Comparison of ENCODE assay signal across 8 mouse cellular contexts in the genomic region with DNA sequence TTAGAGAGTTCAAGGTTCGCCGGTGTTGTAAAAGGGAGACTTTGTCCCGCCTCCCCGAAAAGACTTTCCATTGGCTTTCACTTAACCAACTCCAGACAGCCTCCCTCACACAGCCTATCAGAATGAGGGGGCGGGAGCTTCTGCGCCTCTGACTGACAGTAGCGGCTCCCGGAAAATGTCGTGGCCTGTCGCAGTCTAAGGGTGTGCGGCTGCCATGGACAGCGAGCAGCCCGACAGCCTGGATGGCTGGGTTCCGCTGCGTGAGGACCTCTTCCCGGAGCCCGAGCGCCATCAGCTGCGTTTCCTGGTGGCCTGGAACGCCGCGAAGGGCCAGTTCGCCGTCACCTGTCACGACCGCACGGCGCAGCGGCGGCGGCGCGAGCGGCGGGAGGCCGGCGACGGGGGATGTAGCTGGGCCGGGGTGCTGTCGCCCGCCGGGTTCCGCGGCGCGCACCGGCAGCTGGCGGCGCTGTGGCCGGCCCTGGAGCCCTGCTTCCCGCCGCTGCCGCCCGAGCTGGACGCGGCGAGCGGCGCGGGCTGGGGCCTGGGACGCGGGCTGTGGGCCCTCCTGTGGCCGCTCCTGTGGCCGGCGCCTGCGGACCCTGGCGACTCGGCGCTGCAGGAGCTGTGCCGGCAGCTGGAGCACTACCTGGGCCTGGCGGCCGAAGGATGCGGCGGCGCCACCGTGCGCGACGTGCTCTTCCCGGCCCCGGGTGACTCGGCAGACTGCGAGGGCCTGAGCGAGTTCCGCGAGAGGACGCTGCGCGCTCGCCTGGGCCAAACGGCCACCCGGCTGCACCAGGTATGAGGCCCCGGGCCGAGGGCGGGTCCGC. TPM values are rescaled to one million over a fixed set of nuclear protein-coding genes. Genes with fewer than 3 reads are reported as not detected.
DNase-seq lines count a peak whose midpoint lies in the region; ATAC-seq and TF ChIP-seq lines count a peak whose summit lies in the region.

Gene Whamm (plus strand): TSS at position 159 of the 833 bp plus-strand sequence.

- H3K9me3 ChIP-seq in embryonic facial prominence, embryonic 15.5 days (replicated peaks) = no peaks in the 10 kb centered on the region
- H3K9me3 ChIP-seq in limb, embryonic 14.5 days (ENCODE audit: control insufficient read depth, low read length) = no peaks in the 10 kb centered on the region
- no peaks in the 10 kb centered on the region for H3K9me3 ChIP-seq in midbrain, postnatal 0 days (ENCODE audit: low read length)

- H3K4me1 ChIP-seq in bone marrow, adult 2 months (ENCODE audit: control insufficient read depth, insufficient read depth, low read length) = no peaks in the 10 kb centered on the region
- peaks cover 11% of the 10 kb centered on the region for H3K4me1 ChIP-seq in embryonic facial prominence, embryonic 15.5 days
- peaks cover 5% of the 10 kb centered on the region for H3K4me1 ChIP-seq in limb, embryonic 14.5 days (ENCODE audit: control insufficient read depth, insufficient read depth, low read length)
- H3K4me1 ChIP-seq in midbrain, postnatal 0 days (ENCODE audit: insufficient read depth, low read length) = peaks cover 5% of the 10 kb centered on the region; the same call in 1 of the 2 replicates

- H3K27me3 ChIP-seq in embryonic facial prominence, embryonic 15.5 days = no peaks in the 10 kb centered on the region
- H3K27me3 ChIP-seq in limb, embryonic 14.5 days (ENCODE audit: control insufficient read depth, insufficient read depth, low read length) = no peaks in the 10 kb centered on the region
- no peaks in the 10 kb centered on the region for H3K27me3 ChIP-seq in midbrain, postnatal 0 days (ENCODE audit: insufficient read depth, low read length)

- H3K27ac ChIP-seq in bone marrow, adult 2 months (ENCODE audit: control insufficient read depth, insufficient read depth, low read depth, low read length, poor library complexity) = peak within 1 kb of the TSS; percentile 99
- peak within 1 kb of the TSS; percentile 95 for H3K27ac ChIP-seq in embryonic facial prominence, embryonic 15.5 days (replicated peaks)
- H3K27ac ChIP-seq in limb, embryonic 14.5 days (replicated peaks; ENCODE audit: low read depth, low read length) = peak within 1 kb of the TSS; percentile 83
- peak within 1 kb of the TSS; percentile 91 for H3K27ac ChIP-seq in midbrain, postnatal 0 days (ENCODE audit: low read depth, low read length)

- peak within 1 kb of the TSS; percentile 65 for H3K4me3 ChIP-seq in bone marrow, adult 2 months (replicated peaks; ENCODE audit: control insufficient read depth, low read depth, low read length)
- peak within 1 kb of the TSS; percentile 92 for H3K4me3 ChIP-seq in embryonic facial prominence, embryonic 15.5 days (replicated peaks)
- H3K4me3 ChIP-seq in limb, embryonic 14.5 days (replicated peaks; ENCODE audit: low read length) = peak within 1 kb of the TSS; percentile 81
- peak within 1 kb of the TSS; percentile 95 for H3K4me3 ChIP-seq in midbrain, postnatal 0 days (ENCODE audit: low read depth, low read length)

- peak within 1 kb of the TSS; percentile 72 for H3K9ac ChIP-seq in embryonic facial prominence, embryonic 15.5 days
- H3K9ac ChIP-seq in limb, embryonic 14.5 days (ENCODE audit: low read depth, low read length, severe bottlenecking) = peak within 1 kb of the TSS; percentile 76
- peak within 1 kb of the TSS; percentile 87 for H3K9ac ChIP-seq in midbrain, postnatal 0 days (replicated peaks; ENCODE audit: low read length, poor library complexity, severe bottlenecking)

- peak; percentile 96 for DNase-seq in 416B (ENCODE audit: low read depth)
- DNase-seq in heart, adult 8-10 months (ENCODE audit: low spot score) = peak; percentile 95
- peak; percentile 97 for DNase-seq in kidney, adult 9 months
- peak; percentile 94 for DNase-seq in limb, embryonic 14.5 days (ENCODE audit: low spot score)
- peak; percentile 97 for DNase-seq in midbrain, postnatal 0 days (ENCODE audit: low spot score)
- peak; percentile 81 to 88 for DNase-seq in spleen, postnatal 14 days (ENCODE audit: low spot score in 2 of 2)

- no peaks in the 10 kb centered on the region; the same call in 1 of the 2 replicates for H3K36me3 ChIP-seq in embryonic facial prominence, embryonic 15.5 days
- H3K36me3 ChIP-seq in limb, embryonic 14.5 days (ENCODE audit: control insufficient read depth, insufficient read depth, low read length) = peaks cover 7% of the 10 kb centered on the region
- peaks cover 8% of the 10 kb centered on the region for H3K36me3 ChIP-seq in midbrain, postnatal 0 days (ENCODE audit: insufficient read depth, low read length)

- WGBS in bone marrow, adult 2 months = under 1% methylated on average over 96 of the region's 96 CpGs
- under 1% methylated on average over 96 of the region's 96 CpGs for WGBS in embryonic facial prominence, embryonic 15.5 days
- WGBS in limb, embryonic 14.5 days = under 1% methylated on average over 87 of the region's 96 CpGs
- 1% methylated on average over 67 of the region's 96 CpGs for WGBS in midbrain, postnatal 0 days

- TF ChIP-seq POLR2A in bone marrow, adult 2 months (IDR thresholded peaks at IDR 0.05; ENCODE audit: borderline replicate concordance, control insufficient read depth, low read depth, low read length) = peak; percentile 100
- TF ChIP-seq POLR2A in limb, embryonic 14.5 days (IDR thresholded peaks at IDR 0.05; ENCODE audit: borderline replicate concordance, extremely low read depth, insufficient read depth, insufficient read length) = 0 out of 2 replicates have a peak, but pooled peaks have one; percentile 68

- no peak for TF ChIP-seq CTCF in bone marrow, adult 2 months (IDR thresholded peaks at IDR 0.05; ENCODE audit: control insufficient read depth, insufficient read depth, low read length)
- TF ChIP-seq CTCF in midbrain, postnatal 0 days (IDR thresholded peaks at IDR 0.05) = no peak; the same call in 1 of the 2 replicates

- peak within 1 kb of the TSS; percentile 60 for H3K4me2 ChIP-seq in embryonic facial prominence, embryonic 15.5 days (replicated peaks)
- H3K4me2 ChIP-seq in limb, embryonic 14.5 days (replicated peaks; ENCODE audit: low read depth, low read length, severe bottlenecking) = peak within 1 kb of the TSS; percentile 84
- peak within 1 kb of the TSS; percentile 75 for H3K4me2 ChIP-seq in midbrain, postnatal 0 days (ENCODE audit: low read depth, low read length, poor library complexity, severe bottlenecking)

- peak; percentile 99 for ATAC-seq in embryonic facial prominence, embryonic 15.5 days (ENCODE audit: insufficient number of reproducible peaks, low FRiP score, low TSS enrichment, low read depth)
- ATAC-seq in limb, embryonic 14.5 days (ENCODE audit: low FRiP score, low read depth) = peak; percentile 99
- ATAC-seq in midbrain, postnatal 0 days (ENCODE audit: low FRiP score) = peak; percentile 99

RNA-seq across cellular contexts. Expression of gene Whamm, which starts in this region (rescaled TPM):
- 11.3 and 18.2 TPM in 2 replicates for polyA plus RNA-seq in bone marrow, adult 2 months (2011; ENCODE audit: insufficient read depth, insufficient read length, low replicate concordance, missing spikeins)
- polyA plus RNA-seq in embryonic facial prominence, embryonic 15.5 days (2015; fragmentation: Nextera tagmentation; extraction: Ambion mirVana) = 4.6 and 6.4 TPM in 2 replicates
- 10 to 100 TPM in 1 of 4 experiments, 1 to 10 TPM in 3; 7.8 to 10.2 (median 8.4) TPM for total RNA-seq in heart, adult 8-10 months (2022)
- polyA plus RNA-seq in limb, embryonic 14.5 days (2012; rRNA removed) = 10.4 and 11.0 TPM in 2 replicates
- polyA plus RNA-seq in limb, embryonic 14.5 days (2014; fragmentation: Nextera tagmentation; extraction: Ambion mirVana) = 5.4 and 7.5 TPM in 2 replicates
- total RNA-seq in midbrain, postnatal 0 days (2014; rRNA removed) = 6.2 and 9.6 TPM in 2 replicates
- polyA plus RNA-seq in midbrain, postnatal 0 days (2015; fragmentation: Nextera tagmentation; extraction: Ambion mirVana) = 5.4 and 5.5 TPM in 2 replicates

Comparison
In these comparisons a context has a peak if more than half of its experiments do, and no peak if none do; other contexts are left out.
1. Peak in every context shown above with its lines: DNase-seq, ATAC-seq, H3K4me3 ChIP-seq and H3K27ac ChIP-seq.